Mouse (Mus musculus) megakaryocyte, embryonic 14.5 days (primary cell): ENCODE results near the gene Tekt4. TPM values are rescaled to one million over a fixed set of nuclear protein-coding genes. Genes with fewer than 3 reads are reported as not detected.

Experiments used
- H3K27me3 ChIP-seq: replicated peaks from 2 replicates; pipeline ENCODE3; 2012; ENCODE audit warnings: inconsistent platforms
- H3K36me3 ChIP-seq: replicated peaks from 2 replicates; pipeline ENCODE3; 2012; ENCODE audit warnings: low read length, inconsistent platforms, mixed read lengths
- H3K4me1 ChIP-seq: 2 replicates; pipeline ENCODE4 v1.6.1; 2012; ENCODE audit warnings: inconsistent platforms
- H3K4me3 ChIP-seq: replicated peaks from 2 replicates; pipeline ENCODE3; 2012; ENCODE audit warnings: moderate library complexity, mild to moderate bottlenecking, inconsistent platforms
- H3K9me3 ChIP-seq: 2 replicates; pipeline ENCODE4 v1.6.1; 2012; ENCODE audit warnings: inconsistent platforms
- FLI1 ChIP-seq: IDR thresholded peaks from 2 replicates; pipeline ENCODE4 v1.6.1; 2012; ENCODE audit warnings: low read length, inconsistent platforms, mixed read lengths
- GATA1 ChIP-seq: IDR thresholded peaks from 3 replicates; pipeline ENCODE4 v1.6.1; 2012; ENCODE audit warnings: mixed read lengths, low read length, inconsistent platforms, borderline replicate concordance
- polyA plus RNA-seq: library from polyadenylated mRNA; stranded (reverse); fragments of >175 nt; gene quantifications from 2 replicates; pipeline ENCODE4 v1.2.3, GENCODE M21; 2012; ENCODE audit warnings: low replicate concordance; ENCODE audit not compliant: insufficient read depth

Gene Tekt4
- not detected in 2 replicates for polyA plus RNA-seq

- Histone ChIP-seq H3K27me3 (peaks cover 84% of the 10 kb centered on the region), H3K4me3 (no peak within 1 kb of the TSS), H3K9me3 (no peaks in the 10 kb centered on the region), H3K4me1 (no peaks in the 10 kb centered on the region), H3K36me3 (no peaks in the 10 kb centered on the region)
- TF ChIP-seq GATA1, result no peak
- no peak for TF ChIP-seq FLI1
Measured at GRCm38 (mm10) chr17:25454272-25454671, at the start of gene Tekt4. Gene Tekt4, plus strand, starts transcription at chr17:25454615.

GRCm38 (mm10) chr17:25405224-25405895 is 49.1 kb upstream of the Tekt4 start:
- no peaks in the 10 kb centered on the region for H3K36me3 ChIP-seq
- no peaks in the 10 kb centered on the region for H3K9me3 ChIP-seq
- H3K4me1 ChIP-seq, result no peaks in the 10 kb centered on the region
- no peak for TF ChIP-seq GATA1
- H3K27me3 ChIP-seq, result peaks cover 83% of the 10 kb centered on the region
- no peak overlapping the region for H3K4me3 ChIP-seq

- H3K9me3 ChIP-seq, result no peaks in the 10 kb centered on the region
- no peak for TF ChIP-seq FLI1
- no peak for TF ChIP-seq GATA1
- no peaks in the 10 kb centered on the region for H3K36me3 ChIP-seq
- H3K4me1 ChIP-seq, result peaks cover 4% of the 10 kb centered on the region
- H3K4me3 ChIP-seq, result no peak overlapping the region
- peaks cover 83% of the 10 kb centered on the region for H3K27me3 ChIP-seq
Measured at GRCm38 (mm10) chr17:25406011-25406441, 48.4 kb upstream of the Tekt4 start.

GRCm38 (mm10) chr17:25407352-25407751 is 47.1 kb upstream of the Tekt4 start:
- TF ChIP-seq FLI1, result no peak
- no peak for TF ChIP-seq GATA1
- no peaks in the 10 kb centered on the region for H3K36me3 ChIP-seq
- peaks cover 81% of the 10 kb centered on the region for H3K27me3 ChIP-seq
- H3K4me3 ChIP-seq, result no peak overlapping the region
- H3K4me1 ChIP-seq, result peaks cover 6% of the 10 kb centered on the region
- H3K9me3 ChIP-seq, result no peaks in the 10 kb centered on the region

GRCm38 (mm10) chr17:25408302-25408999 is 46.0 kb upstream of the Tekt4 start:
- no peak for TF ChIP-seq FLI1
- TF ChIP-seq GATA1, result no peak
- Histone ChIP-seq H3K9me3 (no peaks in the 10 kb centered on the region), H3K27me3 (peaks cover 76% of the 10 kb centered on the region), H3K4me3 (no peak overlapping the region), H3K4me1 (peaks cover 6% of the 10 kb centered on the region), H3K36me3 (no peaks in the 10 kb centered on the region)

GRCm38 (mm10) chr17:25409621-25410020 is 44.8 kb upstream of the Tekt4 start:
- Histone ChIP-seq H3K27me3 (peaks cover 74% of the 10 kb centered on the region), H3K9me3 (no peaks in the 10 kb centered on the region), H3K36me3 (no peaks in the 10 kb centered on the region), H3K4me1 (peaks cover 6% of the 10 kb centered on the region), H3K4me3 (no peak overlapping the region)
- TF ChIP-seq GATA1 (no peak), FLI1 (no peak)

- TF ChIP-seq FLI1, result no peak
- TF ChIP-seq GATA1, result no peak
- Histone ChIP-seq H3K4me1 (peaks cover 6% of the 10 kb centered on the region), H3K27me3 (peaks cover 72% of the 10 kb centered on the region), H3K9me3 (no peaks in the 10 kb centered on the region), H3K36me3 (no peaks in the 10 kb centered on the region), H3K4me3 (no peak overlapping the region)
Measured at GRCm38 (mm10) chr17:25410180-25410579, 44.2 kb upstream of the Tekt4 start.

- no peak for TF ChIP-seq FLI1
- no peak for TF ChIP-seq GATA1
- Histone ChIP-seq H3K4me3 (no peak overlapping the region), H3K27me3 (peaks cover 70% of the 10 kb centered on the region), H3K36me3 (no peaks in the 10 kb centered on the region), H3K4me1 (peaks cover 6% of the 10 kb centered on the region), H3K9me3 (no peaks in the 10 kb centered on the region)
Measured at GRCm38 (mm10) chr17:25410786-25411185, 43.6 kb upstream of the Tekt4 start.

GRCm38 (mm10) chr17:25411251-25411650 is 43.2 kb upstream of the Tekt4 start:
- peaks cover 68% of the 10 kb centered on the region for H3K27me3 ChIP-seq
- no peak for TF ChIP-seq GATA1
- no peak for TF ChIP-seq FLI1
- H3K36me3 ChIP-seq, result no peaks in the 10 kb centered on the region
- no peaks in the 10 kb centered on the region for H3K9me3 ChIP-seq
- H3K4me1 ChIP-seq, result peaks cover 6% of the 10 kb centered on the region
- H3K4me3 ChIP-seq, result no peak overlapping the region

- peaks cover 6% of the 10 kb centered on the region for H3K4me1 ChIP-seq
- TF ChIP-seq FLI1 (no peak), GATA1 (no peak)
- peaks cover 69% of the 10 kb centered on the region for H3K27me3 ChIP-seq
- H3K9me3 ChIP-seq, result no peaks in the 10 kb centered on the region
- no peak overlapping the region for H3K4me3 ChIP-seq
- H3K36me3 ChIP-seq, result no peaks in the 10 kb centered on the region
Measured at GRCm38 (mm10) chr17:25414209-25414608, 40.2 kb upstream of the Tekt4 start.
